Mouse (Mus musculus): Measurements from ENCODE around the gene Slc38a3. TPM values are rescaled to one million over a fixed set of nuclear protein-coding genes. Genes with fewer than 3 reads are reported as not detected.

Gene Slc38a3
- polyA plus RNA-seq, 1 experiment from 2014 or later = 31.8 TPM

- H3K27ac ChIP-seq = no peak overlapping the region
- no peak overlapping the region for H3K9ac ChIP-seq
- no peaks in the 10 kb centered on the region for H3K36me3 ChIP-seq (replicated peaks)
- no peak overlapping the region for H3K4me2 ChIP-seq
- 0 out of 2 replicates have a peak, but pooled peaks have one; percentile 37 for ATAC-seq (replicated peaks)
- H3K4me1 ChIP-seq = peaks cover 17% of the 10 kb centered on the region
- H3K9me3 ChIP-seq = no peaks in the 10 kb centered on the region
- H3K27me3 ChIP-seq (replicated peaks) = peaks cover 21% of the 10 kb centered on the region
- no peak overlapping the region for H3K4me3 ChIP-seq
- WGBS = 50% methylated on average over 9 of the region's 9 CpGs
Measured at GRCm38 (mm10) chr9:107674609-107675429, 5.5 kb upstream of the Slc38a3 start.

- Histone ChIP-seq H3K4me1 (peaks cover 18% of the 10 kb centered on the region), H3K4me3 (no peak overlapping the region), H3K36me3 (replicated peaks) (no peaks in the 10 kb centered on the region), H3K4me2 (no peak overlapping the region), H3K9me3 (no peaks in the 10 kb centered on the region), H3K9ac (no peak overlapping the region), H3K27me3 (replicated peaks) (peaks cover 31% of the 10 kb centered on the region), H3K27ac (no peak overlapping the region)
- WGBS = 50% methylated on average over 5 of the region's 5 CpGs
- no peak for ATAC-seq (replicated peaks)
Measured at GRCm38 (mm10) chr9:107670259-107670658, 929 bp upstream of the Slc38a3 start.

DNA sequence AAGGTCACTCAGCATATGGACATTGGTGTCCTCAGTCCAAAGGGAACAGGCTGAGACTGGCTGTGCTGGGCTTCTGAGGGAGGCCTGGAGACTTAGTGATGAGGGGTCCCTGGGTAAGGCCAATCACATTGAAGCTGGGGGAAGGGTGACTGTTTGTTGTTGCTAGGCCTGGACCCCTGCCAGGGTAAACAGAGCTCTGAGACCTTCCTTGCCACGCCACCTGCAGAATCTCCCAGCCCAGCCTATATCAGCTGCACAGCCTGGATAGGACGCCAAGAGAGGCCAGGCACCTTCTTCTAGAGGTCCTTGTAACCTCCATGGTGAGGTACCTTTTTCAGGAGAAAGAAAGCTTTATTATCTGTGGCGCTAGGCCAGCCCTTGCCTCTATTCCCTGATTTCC is 414 bp downstream of the Slc38a3 start:
- ATAC-seq (replicated peaks) = no peak
- Histone ChIP-seq H3K27ac (no peak overlapping the region), H3K4me3 (no peak overlapping the region), H3K36me3 (replicated peaks) (no peaks in the 10 kb centered on the region), H3K9me3 (no peaks in the 10 kb centered on the region), H3K9ac (no peak overlapping the region), H3K4me2 (no peak overlapping the region), H3K4me1 (peaks cover 20% of the 10 kb centered on the region), H3K27me3 (replicated peaks) (peaks cover 24% of the 10 kb centered on the region)
- 67% methylated on average over 3 of the region's 3 CpGs for WGBS

- Histone ChIP-seq H3K4me3 (no peak overlapping the region), H3K9me3 (no peaks in the 10 kb centered on the region), H3K27me3 (replicated peaks) (peaks cover 24% of the 10 kb centered on the region), H3K4me1 (peaks cover 30% of the 10 kb centered on the region), H3K9ac (no peak overlapping the region), H3K4me2 (no peak overlapping the region), H3K27ac (no peak overlapping the region), H3K36me3 (replicated peaks) (no peaks in the 10 kb centered on the region)
- ATAC-seq (replicated peaks) = no peak
- WGBS = 32% methylated on average over 8 of the region's 8 CpGs
Measured at GRCm38 (mm10) chr9:107668011-107668410, 1.3 kb downstream of the Slc38a3 start.

- peak; percentile 74 for ATAC-seq (replicated peaks)
Measured at GRCm38 (mm10) chr9:107667219-107667618, 2.1 kb downstream of the Slc38a3 start.

DNA sequence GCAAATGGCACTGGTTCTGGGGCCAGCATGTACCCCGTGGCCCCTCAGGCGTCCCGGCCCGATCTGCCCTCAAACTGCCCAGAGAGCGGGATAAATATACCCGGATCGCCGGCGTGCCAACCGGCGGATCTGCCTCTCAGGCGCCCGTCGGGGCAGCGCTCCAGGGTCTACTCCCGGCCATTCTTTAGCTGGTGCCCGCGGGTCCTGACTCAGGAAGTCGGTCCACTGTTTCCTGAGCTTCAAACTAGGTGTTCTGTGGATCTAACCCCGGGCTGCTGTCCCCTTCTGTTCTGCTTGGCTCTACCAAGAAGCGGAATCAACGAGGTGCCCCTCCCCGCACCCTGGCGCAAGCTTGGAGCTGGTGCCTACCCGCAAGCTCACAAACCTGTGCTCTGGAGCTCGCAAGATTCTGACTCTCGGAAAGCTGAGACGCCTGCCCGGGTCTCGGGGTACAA is 2.6 kb downstream of the Slc38a3 start:
- no peaks in the 10 kb centered on the region for H3K9me3 ChIP-seq
- WGBS = 2% methylated on average over 30 of the region's 30 CpGs
- H3K27ac ChIP-seq = peak overlapping the region; percentile 39; the same call in 1 of the 2 replicates
- H3K9ac ChIP-seq = peak overlapping the region; percentile 41
- peak overlapping the region; percentile 40 for H3K4me3 ChIP-seq
- no peaks in the 10 kb centered on the region for H3K36me3 ChIP-seq (replicated peaks)
- ATAC-seq (replicated peaks) = 0 out of 2 replicates have a peak, but pooled peaks have one; percentile 14
- peak overlapping the region; percentile 66 for H3K4me2 ChIP-seq
- H3K4me1 ChIP-seq = peaks cover 30% of the 10 kb centered on the region
- H3K27me3 ChIP-seq (replicated peaks) = peaks cover 24% of the 10 kb centered on the region

More at GRCm38 (mm10) chr9:107667219-107667618, 2.1 kb downstream of the Slc38a3 start:
- peaks cover 24% of the 10 kb centered on the region for H3K27me3 ChIP-seq (replicated peaks)
- peak overlapping the region; percentile 66 for H3K4me2 ChIP-seq
- H3K4me3 ChIP-seq = peak overlapping the region; percentile 40
- H3K9me3 ChIP-seq = no peaks in the 10 kb centered on the region
- peaks cover 30% of the 10 kb centered on the region for H3K4me1 ChIP-seq
- H3K27ac ChIP-seq = peak overlapping the region; percentile 39; the same call in 1 of the 2 replicates
- no peaks in the 10 kb centered on the region for H3K36me3 ChIP-seq (replicated peaks)
- under 1% methylated on average over 24 of the region's 24 CpGs for WGBS
- peak overlapping the region; percentile 41 for H3K9ac ChIP-seq

GRCm38 (mm10) chr9:107665308-107665707 is 4.0 kb downstream of the Slc38a3 start:
- H3K9ac ChIP-seq = no peak overlapping the region
- peak overlapping the region; percentile 66; the same call in 1 of the 2 replicates for H3K4me2 ChIP-seq
- H3K4me3 ChIP-seq = no peak overlapping the region
- WGBS = 84% methylated on average over 7 of the region's 7 CpGs
- no peak overlapping the region for H3K27ac ChIP-seq
- no peaks in the 10 kb centered on the region for H3K9me3 ChIP-seq
- peaks cover 30% of the 10 kb centered on the region for H3K4me1 ChIP-seq
- peaks cover 24% of the 10 kb centered on the region for H3K27me3 ChIP-seq (replicated peaks)
- ATAC-seq (replicated peaks) = no peak
- H3K36me3 ChIP-seq (replicated peaks) = no peaks in the 10 kb centered on the region

GRCm38 (mm10) chr9:107663525-107663924 is 5.8 kb downstream of the Slc38a3 start:
- Histone ChIP-seq H3K9me3 (no peaks in the 10 kb centered on the region), H3K27ac (no peak overlapping the region), H3K4me2 (no peak overlapping the region), H3K27me3 (replicated peaks) (peaks cover 24% of the 10 kb centered on the region), H3K9ac (no peak overlapping the region), H3K36me3 (replicated peaks) (no peaks in the 10 kb centered on the region), H3K4me1 (peaks cover 30% of the 10 kb centered on the region), H3K4me3 (no peak overlapping the region)
- ATAC-seq (replicated peaks) = no peak
- 45% methylated on average over 9 of the region's 9 CpGs for WGBS

- no peak for ATAC-seq (replicated peaks)
- Histone ChIP-seq H3K9ac (no peak overlapping the region), H3K36me3 (replicated peaks) (no peaks in the 10 kb centered on the region), H3K4me2 (no peak overlapping the region), H3K4me3 (no peak overlapping the region), H3K27ac (no peak overlapping the region), H3K27me3 (replicated peaks) (peaks cover 23% of the 10 kb centered on the region), H3K9me3 (no peaks in the 10 kb centered on the region), H3K4me1 (peaks cover 25% of the 10 kb centered on the region)
- 88% methylated on average over 8 of the region's 8 CpGs for WGBS
Measured at GRCm38 (mm10) chr9:107662342-107662741, 7.0 kb downstream of the Slc38a3 start.

DNA sequence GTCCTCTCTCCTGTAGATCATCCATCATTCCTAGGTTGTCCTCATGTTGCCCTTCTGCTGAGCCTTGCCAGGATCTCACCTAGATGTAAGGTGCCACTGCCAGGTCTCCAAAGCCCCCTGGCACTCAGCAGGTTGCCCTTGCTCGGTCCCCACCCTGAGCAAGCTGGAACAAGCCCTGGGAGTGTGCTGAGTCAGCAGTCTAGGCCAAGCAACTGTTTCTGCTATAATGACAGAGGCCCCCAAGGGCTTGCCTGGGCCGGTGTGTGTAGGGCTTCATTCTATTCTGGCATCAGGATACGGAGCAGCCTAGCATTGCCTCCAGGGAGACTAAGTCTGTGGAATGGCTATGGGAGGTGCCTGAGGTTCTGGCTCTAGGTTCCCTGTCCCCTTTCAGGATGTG is 8.6 kb downstream of the Slc38a3 start:
- Histone ChIP-seq H3K27me3 (replicated peaks) (peaks cover 7% of the 10 kb centered on the region; the same call in 1 of the 2 replicates), H3K27ac (no peak overlapping the region), H3K36me3 (replicated peaks) (no peaks in the 10 kb centered on the region), H3K9ac (no peak overlapping the region), H3K4me3 (no peak overlapping the region), H3K9me3 (no peaks in the 10 kb centered on the region), H3K4me1 (peaks cover 15% of the 10 kb centered on the region; the same call in 1 of the 2 replicates), H3K4me2 (no peak overlapping the region)
- ATAC-seq (replicated peaks) = no peak
- WGBS = 64% methylated on average over 3 of the region's 3 CpGs

GRCm38 (mm10) chr9:107659961-107660360 is 9.4 kb downstream of the Slc38a3 start:
- H3K9ac ChIP-seq = no peak overlapping the region
- no peak overlapping the region for H3K4me2 ChIP-seq
- H3K27me3 ChIP-seq (replicated peaks) = peaks cover under 1% of the 10 kb centered on the region; the same call in 1 of the 2 replicates
- peak overlapping the region; percentile 45 for H3K27ac ChIP-seq
- H3K9me3 ChIP-seq = no peaks in the 10 kb centered on the region
- no peak for ATAC-seq (replicated peaks)
- 68% methylated on average over 3 of the region's 3 CpGs for WGBS
- H3K4me3 ChIP-seq = no peak overlapping the region
- peaks cover 15% of the 10 kb centered on the region; the same call in 1 of the 2 replicates for H3K4me1 ChIP-seq
- H3K36me3 ChIP-seq (replicated peaks) = no peaks in the 10 kb centered on the region

DNA sequence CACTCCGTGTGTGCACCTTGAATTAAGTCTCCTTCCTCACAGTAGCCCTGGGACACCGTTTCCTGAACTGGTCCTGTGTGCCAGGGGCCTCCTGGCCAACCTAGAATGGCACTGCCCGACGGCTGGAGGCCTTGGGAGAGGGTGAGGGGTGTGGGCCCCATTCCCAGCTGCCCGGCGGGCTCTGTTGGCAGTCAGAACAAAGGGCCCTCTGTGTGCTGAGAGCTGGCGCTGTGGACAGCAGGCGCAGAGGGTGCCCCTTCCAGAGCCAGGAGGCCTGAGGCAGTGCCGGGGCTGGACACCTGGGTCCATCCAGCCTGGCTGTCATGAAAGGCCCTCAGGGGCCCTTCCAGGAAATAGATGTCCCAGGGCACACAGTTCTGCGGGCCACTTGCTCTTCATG is 9.8 kb downstream of the Slc38a3 start:
- WGBS = 61% methylated on average over 10 of the region's 10 CpGs
- no peak overlapping the region for H3K9ac ChIP-seq

More for the DNA sequence above, 9.8 kb downstream of the Slc38a3 start:
- ATAC-seq (replicated peaks) = peak; percentile 69
- Histone ChIP-seq H3K27ac (peak overlapping the region; percentile 45; the same call in 1 of the 2 replicates), H3K4me1 (peaks cover 15% of the 10 kb centered on the region; the same call in 1 of the 2 replicates), H3K4me2 (no peak overlapping the region), H3K4me3 (no peak overlapping the region), H3K27me3 (replicated peaks) (no peaks in the 10 kb centered on the region), H3K36me3 (replicated peaks) (no peaks in the 10 kb centered on the region), H3K9me3 (no peaks in the 10 kb centered on the region)

Measured in midbrain, embryonic 15.5 days (tissue).